Mouse (Mus musculus): ENCODE results near the gene Fn1. TPM values are rescaled to one million over a fixed set of nuclear protein-coding genes. Genes with fewer than 3 reads are reported as not detected.
A peak's percentile ranks its signal among the peaks of the same experiment; 100 is the strongest.

The Fn1 gene
- total and polyA plus RNA-seq, 3 experiments: 44.7 to 50.5 (median 45.0) TPM

- DNase-seq: no peak
Observed at GRCm38 (mm10) chr1:71605751-71606150, 47.2 kb downstream of the Fn1 start.

DNA sequence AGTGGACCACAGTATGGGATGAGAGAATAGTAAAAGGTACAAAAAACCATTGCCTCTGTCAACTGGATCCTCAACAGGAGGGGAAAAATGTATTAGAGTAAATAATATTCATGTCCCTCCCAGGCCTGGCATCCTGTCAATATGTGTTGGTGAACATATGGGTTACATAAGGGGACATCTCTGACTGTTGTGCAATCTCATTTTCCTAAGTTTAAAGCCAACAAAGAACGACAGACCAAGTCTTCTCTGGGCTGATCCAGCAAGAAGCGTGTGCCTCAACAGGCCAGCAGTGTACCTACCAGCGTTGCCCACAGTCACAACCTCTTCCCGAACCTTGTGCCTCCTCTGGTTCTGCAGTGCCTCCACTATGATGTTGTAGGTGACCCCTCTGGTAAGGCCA lies 57.6 kb downstream of the Fn1 start:
- no peak for DNase-seq

GRCm38 (mm10) chr1:71594268-71594667 lies 58.7 kb downstream of the Fn1 start:
- no peak for DNase-seq

- DNase-seq: no peak
Observed at GRCm38 (mm10) chr1:71593184-71593583, 59.8 kb downstream of the Fn1 start.

DNA sequence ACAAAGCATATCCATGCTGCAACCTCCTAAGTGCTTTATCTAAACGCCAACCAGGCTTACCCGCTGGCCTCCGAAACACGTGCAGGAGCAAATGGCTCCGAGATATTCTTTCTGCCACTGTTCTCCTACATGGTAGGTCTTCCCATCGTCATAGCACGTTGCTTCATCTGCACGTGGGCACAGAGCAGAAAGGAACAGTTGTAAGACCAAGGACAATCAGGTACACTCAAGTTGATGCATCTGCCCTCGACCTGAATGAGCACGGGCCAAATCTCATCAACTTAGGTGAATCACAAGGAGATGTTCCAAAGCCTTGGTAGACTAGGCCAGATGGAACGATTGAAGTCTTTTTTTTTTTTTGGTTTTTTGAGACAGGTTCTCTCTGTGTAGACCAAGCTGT lies 63.0 kb downstream of the Fn1 start:
- DNase-seq: no peak

- DNase-seq: no peak
Observed at GRCm38 (mm10) chr1:71586658-71587057, 66.3 kb downstream of the Fn1 start.

GRCm38 (mm10) chr1:71583900-71584299 lies 69.1 kb downstream of the Fn1 start:
- DNase-seq: no peak

GRCm38 (mm10) chr1:71583302-71583701 lies 69.7 kb downstream of the Fn1 start:
- no peak for DNase-seq

DNA sequence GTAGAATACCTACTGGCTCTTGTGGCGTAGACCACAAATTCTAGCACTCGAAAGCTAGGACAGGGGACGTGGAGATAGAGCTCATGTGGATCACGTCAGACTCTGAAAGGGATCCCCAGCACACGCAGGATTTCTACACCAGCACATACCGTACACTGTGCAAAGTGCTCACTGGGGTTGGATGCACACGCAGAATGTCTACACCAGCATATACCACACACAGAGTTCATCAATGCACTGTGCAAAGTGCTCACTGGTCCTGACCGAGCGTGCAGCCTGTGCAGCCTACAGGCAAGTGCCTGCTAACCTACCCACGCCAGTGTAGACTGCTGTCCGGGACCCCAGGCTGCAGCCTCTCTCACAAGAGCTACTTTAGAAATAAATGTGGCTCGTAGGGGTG lies 72.6 kb downstream of the Fn1 start:
- no peak for DNase-seq

DNA sequence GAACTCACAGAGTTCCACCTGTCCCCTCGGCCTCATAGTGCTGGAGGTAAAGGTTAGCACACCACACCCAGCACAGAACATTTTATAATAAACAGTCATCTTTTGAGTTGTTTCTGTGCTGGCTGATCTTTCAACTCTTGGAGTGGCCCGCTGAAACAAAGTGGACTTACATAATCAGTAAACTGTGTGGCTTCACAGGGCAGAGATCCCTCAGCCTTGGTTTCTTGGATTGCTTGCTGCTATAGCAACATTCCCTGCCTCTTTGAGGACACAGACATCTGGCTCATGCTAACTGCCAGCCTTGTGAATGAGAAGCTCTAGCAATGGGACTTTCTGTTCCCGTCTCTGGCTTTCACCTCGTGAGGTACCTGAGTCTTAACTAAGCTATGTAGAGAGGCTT lies 73.5 kb downstream of the Fn1 start:
- DNase-seq: peak; percentile 73

DNA sequence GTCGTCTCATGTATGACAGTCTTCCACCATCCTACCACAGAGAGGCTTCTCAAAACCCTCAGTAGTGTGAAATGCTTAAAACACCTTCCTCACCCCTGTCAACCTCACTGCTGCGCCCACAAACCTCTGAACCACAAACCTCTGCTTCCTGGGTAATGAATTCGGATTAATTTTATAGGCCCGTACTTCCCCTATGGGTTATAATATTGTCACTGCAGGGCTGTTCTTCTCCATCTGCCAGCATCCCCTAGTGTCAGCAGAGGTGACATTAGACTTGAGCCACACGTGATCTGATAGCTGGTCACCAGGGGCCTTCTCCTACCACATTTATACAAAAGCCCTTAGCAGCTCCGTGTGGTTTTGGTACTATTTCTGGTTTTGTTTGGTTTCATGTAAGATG lies 76.2 kb downstream of the Fn1 start:
- DNase-seq: no peak

- DNase-seq: peak; percentile 52
Observed at GRCm38 (mm10) chr1:71575987-71576386, 77.0 kb downstream of the Fn1 start.

- DNase-seq: no peak
Observed at GRCm38 (mm10) chr1:71570116-71570515, 82.9 kb downstream of the Fn1 start.

DNA sequence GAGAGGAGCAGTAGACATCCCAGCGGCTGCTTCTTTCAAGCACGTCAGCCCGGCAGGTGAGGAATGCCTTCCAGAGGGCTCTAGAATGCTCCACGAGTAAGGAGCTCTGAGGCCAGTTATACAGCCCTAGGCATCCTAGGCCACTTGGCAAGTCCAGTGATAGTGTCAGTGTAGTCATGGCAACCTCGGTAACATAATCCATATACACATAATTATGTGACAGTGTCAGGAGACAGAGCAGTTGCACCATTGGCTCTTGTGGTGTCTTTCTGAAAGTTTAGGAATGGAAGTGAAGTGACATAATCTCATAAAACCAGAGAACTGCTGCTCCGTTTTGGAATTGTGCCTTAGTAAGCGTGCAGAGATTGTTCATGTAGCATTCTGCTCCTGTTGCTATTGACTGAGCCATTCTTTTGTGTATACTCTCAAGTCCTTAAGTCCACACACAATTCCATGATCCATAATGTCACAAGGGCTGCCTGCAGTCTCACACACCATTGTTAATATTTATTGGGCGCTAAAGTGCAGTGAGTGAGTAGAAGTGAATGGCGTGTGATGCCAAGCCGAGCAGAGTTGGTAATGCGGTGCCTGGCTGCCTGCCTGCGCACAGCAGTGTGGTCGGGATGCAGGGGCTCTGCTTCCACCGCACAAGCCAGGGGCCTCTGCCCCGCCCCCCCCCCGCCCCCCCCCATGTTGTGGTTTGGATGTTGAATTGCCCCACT lies 85.0 kb downstream of the Fn1 start:
- no peak for DNase-seq

GRCm38 (mm10) chr1:71564291-71564690 lies 88.7 kb downstream of the Fn1 start:
- DNase-seq: no peak

DNA sequence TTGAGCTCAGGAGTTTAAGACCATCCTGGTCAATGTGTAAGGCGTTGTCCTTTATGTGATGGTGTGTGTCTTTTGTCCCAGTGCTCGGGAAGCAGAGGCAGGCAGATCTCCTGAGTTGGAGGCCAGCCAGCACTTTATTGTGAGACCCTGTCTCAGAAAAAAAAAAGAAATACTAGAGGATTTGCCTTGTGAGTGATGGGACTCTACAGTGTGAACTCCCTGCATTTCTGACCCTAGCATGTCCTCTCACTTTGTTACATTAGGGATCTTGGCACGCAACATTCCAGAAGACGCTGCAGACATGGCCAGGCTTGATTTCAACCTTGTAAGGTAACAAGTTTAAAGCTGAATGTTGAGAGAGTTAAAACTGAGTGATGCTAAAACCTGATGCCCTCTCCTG lies 92.4 kb downstream of the Fn1 start:
- no peak for DNase-seq

- peak; percentile 96 for DNase-seq
Observed at GRCm38 (mm10) chr1:71556688-71557612, 96.0 kb downstream of the Fn1 start, which contains the start of gene Atic. Gene Atic (plus strand): TSS chr1:71557150.

DNA sequence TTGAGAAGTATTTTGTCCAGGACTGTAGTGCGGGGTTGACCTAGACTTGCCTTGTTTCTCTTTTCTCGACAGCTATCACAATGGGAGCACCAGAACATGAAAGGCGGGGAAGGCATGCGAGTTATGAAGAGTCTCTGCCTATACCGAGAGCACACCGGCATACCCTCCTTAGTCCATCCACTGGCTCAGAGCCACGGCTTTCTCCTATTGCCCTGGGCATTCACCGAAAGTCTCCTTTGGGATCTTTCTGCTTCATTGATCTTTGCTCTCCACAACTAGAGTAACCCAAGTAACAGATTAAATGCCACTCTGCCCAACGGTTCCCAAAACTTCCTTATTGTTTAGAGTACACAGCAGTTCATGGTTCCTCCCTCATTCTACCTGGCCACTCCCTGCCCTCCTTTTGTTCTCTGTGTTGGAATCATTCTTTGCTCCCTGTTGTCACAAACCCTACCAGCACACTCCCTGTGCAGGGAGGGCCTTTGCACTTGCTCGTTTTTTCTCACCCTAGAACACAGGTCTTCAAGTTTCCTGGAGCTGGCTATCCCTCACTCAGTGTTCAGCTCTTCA lies 102.3 kb downstream of the Fn1 start:
- no peak for DNase-seq

GRCm38 (mm10) chr1:71540437-71540836 lies 112.6 kb downstream of the Fn1 start:
- DNase-seq: no peak

- no peak for DNase-seq
Observed at GRCm38 (mm10) chr1:71539641-71540040, 113.4 kb downstream of the Fn1 start.
